Mouse (Mus musculus) heart, embryonic 14.5 days (tissue): Measurements from ENCODE around the gene Pdp2. TPM values are rescaled to one million over a fixed set of nuclear protein-coding genes. Genes with fewer than 3 reads are reported as not detected.

Source experiments
- ATAC-seq: fragments of 200-750 bp; cut with Nextera tagmentation; 2 replicates; pipeline ENCODE4 v1.8.0; 2017; ENCODE audit warnings: low read depth, moderate TSS enrichment; ENCODE audit not compliant: insufficient number of reproducible peaks, insufficient read depth, low FRiP score
- H3K27ac ChIP-seq, 2 experiments: fragments of 200-500 bp in 1 of 2; fragments of 300-500 bp in 1 of 2; sonication (generic) in 1 of 2; replicated peaks in 1 of 2; 2 replicates each; pipeline ENCODE4 v1.5.1; 2012 to 2014; ENCODE audit warnings: low read depth in 2 of 2, low read length in 2 of 2, control low read depth in 1 of 2, mild to moderate bottlenecking in 1 of 2, mixed read lengths in 1 of 2; ENCODE audit not compliant: control insufficient read depth in 1 of 2, insufficient read depth in 1 of 2
- H3K27me3 ChIP-seq: fragments of 300-500 bp; sonication (generic); 2 replicates; pipeline ENCODE4 v1.6.1; 2014; ENCODE audit warnings: mild to moderate bottlenecking, low read length, control low read depth; ENCODE audit not compliant: control insufficient read depth, insufficient read depth
- H3K36me3 ChIP-seq: fragments of 300-500 bp; sonication (generic); 2 replicates; pipeline ENCODE4 v1.6.1; 2014; ENCODE audit warnings: mild to moderate bottlenecking, control low read depth, low read length, mixed read lengths; ENCODE audit not compliant: control insufficient read depth, insufficient read depth
- H3K4me1 ChIP-seq, 2 experiments: fragments of 200-500 bp in 1 of 2; fragments of 300-500 bp in 1 of 2; sonication (generic) in 1 of 2; 2 replicates each; pipeline ENCODE4 v1.6.1; 2012 to 2014; ENCODE audit warnings: low read length in 2 of 2, control low read depth in 1 of 2, mixed read lengths in 1 of 2; ENCODE audit not compliant: control insufficient read depth in 2 of 2, insufficient read depth in 2 of 2
- H3K4me2 ChIP-seq: fragments of 300-500 bp; sonication (generic); 2 replicates; pipeline ENCODE4 v1.6.1; 2014; ENCODE audit warnings: mild to moderate bottlenecking, low read length
- H3K4me3 ChIP-seq, 2 experiments: fragments of 200-500 bp in 1 of 2; fragments of 300-500 bp in 1 of 2; sonication (generic) in 1 of 2; 2 replicates each; pipeline ENCODE4 v1.5.1; 2012 to 2014; ENCODE audit warnings: low read length in 2 of 2, mild to moderate bottlenecking in 2 of 2, control low read depth in 1 of 2, low read depth in 1 of 2, moderate library complexity in 1 of 2; ENCODE audit not compliant: control insufficient read depth in 1 of 2, insufficient read depth in 1 of 2
- H3K9ac ChIP-seq: fragments of 300-500 bp; sonication (generic); 2 replicates; pipeline ENCODE4 v1.6.1; 2014; ENCODE audit warnings: mild to moderate bottlenecking, low read length
- H3K9me3 ChIP-seq: fragments of 300-500 bp; sonication (generic); 2 replicates; pipeline ENCODE4 v1.6.1; 2016; ENCODE audit warnings: low read length, control low read depth; ENCODE audit not compliant: control insufficient read depth
- WGBS: fragments of 180-500 bp; shearing (Covaris S2); extraction: QIAGEN DNeasy Blood & Tissue Kit; methylation state at CpG from one replicate; pipeline ENCODE4 v1.1.7; 2014; 5-methylcytosine and 5-hydroxymethylcytosine counted together
- polyA plus RNA-seq: library from polyadenylated mRNA; unstranded; fragments of >200 nt; fragmentation: Nextera tagmentation; extraction: Ambion mirVana; gene quantifications from 2 replicates; pipeline ENCODE4 v1.2.1, GENCODE M21; 2014

Pdp2 gene
- polyA plus RNA-seq, 1 experiment from 2014 or later = 6.4 TPM

DNA sequence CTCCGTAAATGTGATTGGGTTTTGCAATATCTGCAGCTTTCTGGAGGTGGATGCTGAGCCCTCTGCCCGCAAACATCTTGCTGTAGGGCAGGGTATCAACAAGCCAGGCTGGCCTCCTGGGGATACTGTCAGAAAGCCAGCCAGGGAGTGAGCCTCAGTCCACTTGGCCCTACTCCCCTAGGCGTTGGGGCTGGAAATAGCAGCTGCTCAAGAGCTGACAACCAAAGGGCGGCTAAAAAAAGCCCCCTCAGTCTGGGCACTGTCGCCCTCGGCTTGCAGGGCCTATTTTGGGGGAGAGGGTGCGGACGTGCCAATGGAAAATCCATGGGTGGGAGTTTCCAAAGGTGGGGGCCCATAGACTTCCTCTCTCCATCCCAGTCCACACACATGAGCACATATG lies 18.0 kb downstream of the Pdp2 start:
- Histone ChIP-seq H3K9ac (peak overlapping the region; percentile 76), H3K4me1 (peaks cover 66 to 93% of the 10 kb centered on the region in 2 experiments), H3K9me3 (no peaks in the 10 kb centered on the region), H3K36me3 (no peaks in the 10 kb centered on the region), H3K4me3 (peak overlapping the region; percentile 37 to 50), H3K27ac (peak overlapping the region; percentile 96 to 99), H3K4me2 (peak overlapping the region; percentile 68), H3K27me3 (no peaks in the 10 kb centered on the region)
- WGBS = 19% methylated on average over 8 of the region's 8 CpGs
- peak; percentile 70 for ATAC-seq

DNA sequence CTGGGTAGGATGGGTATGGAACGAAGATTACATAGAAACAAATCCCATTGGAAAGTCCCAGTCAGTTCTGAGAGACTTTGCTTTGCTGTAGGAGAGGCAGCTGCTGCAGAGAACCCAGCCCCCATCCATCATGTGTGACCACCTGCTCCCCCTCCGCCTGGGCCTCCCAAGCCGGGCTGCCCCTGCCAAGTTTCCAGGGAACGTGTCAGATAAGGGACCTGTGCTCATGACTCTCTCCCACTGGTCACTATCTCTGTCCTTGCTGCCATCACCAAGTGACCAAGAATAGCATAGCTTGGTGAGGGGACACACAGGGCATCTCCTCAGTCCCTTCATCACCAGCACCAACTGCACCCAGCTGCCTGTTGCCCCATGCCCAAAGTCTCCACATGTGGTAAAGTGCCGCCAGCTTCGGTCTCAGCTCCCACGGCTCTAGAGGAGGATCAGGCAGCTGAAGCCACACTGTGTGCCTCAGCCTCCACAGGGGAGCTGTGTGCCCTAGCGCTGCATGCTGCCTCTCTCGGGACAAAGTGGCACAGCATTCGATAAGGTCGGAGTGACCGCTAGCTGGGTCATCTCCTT lies 19.0 kb downstream of the Pdp2 start:
- H3K9ac ChIP-seq = peak overlapping the region; percentile 73
- WGBS = 21% methylated on average over 12 of the region's 12 CpGs
- H3K27me3 ChIP-seq = no peaks in the 10 kb centered on the region
- H3K4me2 ChIP-seq = peak overlapping the region; percentile 68
- peak overlapping the region in 1 of 2 experiments; percentile 6; a peak in 1 of 4 replicates for H3K4me3 ChIP-seq
- H3K36me3 ChIP-seq = no peaks in the 10 kb centered on the region
- no peaks in the 10 kb centered on the region for H3K9me3 ChIP-seq
- peaks cover 67 to 84% of the 10 kb centered on the region in 2 experiments for H3K4me1 ChIP-seq
- ATAC-seq = peak; percentile 67
- peak overlapping the region; percentile 96 to 99 for H3K27ac ChIP-seq

DNA sequence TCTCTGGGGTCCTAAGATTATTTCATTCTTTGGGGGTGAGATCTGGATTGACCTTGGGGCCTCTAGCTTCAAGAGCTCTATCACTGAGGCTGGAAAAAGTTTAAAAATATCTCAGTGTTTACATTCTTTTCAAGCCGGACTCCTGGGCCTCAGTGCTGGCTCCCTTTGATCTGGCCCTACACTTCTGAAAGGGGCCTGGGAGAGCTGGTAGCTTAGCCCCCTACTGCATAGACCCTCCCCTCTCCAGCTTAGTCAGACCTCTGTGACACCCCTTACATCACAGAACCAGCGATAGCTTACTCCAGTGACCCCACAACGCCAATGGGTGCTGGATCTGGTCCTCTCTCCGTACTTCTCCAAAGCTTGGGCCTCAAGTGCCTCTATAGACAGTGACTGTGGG lies 20.4 kb downstream of the Pdp2 start:
- peaks cover 54 to 71% of the 10 kb centered on the region in 2 experiments for H3K4me1 ChIP-seq
- no peaks in the 10 kb centered on the region for H3K27me3 ChIP-seq
- no peaks in the 10 kb centered on the region for H3K36me3 ChIP-seq
- peak overlapping the region; percentile 13; the same call in 1 of the 2 replicates for H3K9ac ChIP-seq
- 21% methylated on average over 4 of the region's 4 CpGs for WGBS
- H3K4me2 ChIP-seq = peak overlapping the region; percentile 68
- H3K27ac ChIP-seq = peak overlapping the region; percentile 95 to 99
- no peak overlapping the region for H3K4me3 ChIP-seq
- ATAC-seq = peak; percentile 23; the same call in 1 of the 2 replicates
- no peaks in the 10 kb centered on the region for H3K9me3 ChIP-seq

DNA sequence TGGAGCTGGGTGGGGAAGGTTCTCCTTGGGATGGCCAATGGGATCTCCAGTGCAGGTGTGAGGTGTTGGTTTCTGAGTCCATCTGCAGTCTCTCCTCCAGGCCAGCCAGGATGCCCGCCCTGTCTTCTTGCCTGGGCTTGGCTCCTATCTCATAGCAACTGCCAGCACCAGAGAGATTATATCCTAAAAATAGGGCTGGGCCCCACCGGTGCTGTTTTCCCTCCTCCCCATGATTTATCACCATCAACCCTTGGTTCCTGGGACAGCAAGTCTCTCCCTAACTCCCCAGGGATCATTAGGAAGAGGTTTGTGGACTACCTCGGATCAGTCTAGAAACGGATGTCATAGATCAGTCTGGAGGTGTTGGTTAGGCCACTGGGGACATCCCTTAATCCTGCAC lies 21.9 kb downstream of the Pdp2 start:
- Histone ChIP-seq H3K4me3 (no peak overlapping the region), H3K4me2 (peak overlapping the region; percentile 41; the same call in 1 of the 2 replicates), H3K9me3 (no peaks in the 10 kb centered on the region), H3K9ac (no peak overlapping the region), H3K27me3 (no peaks in the 10 kb centered on the region), H3K36me3 (no peaks in the 10 kb centered on the region), H3K4me1 (peaks cover 43 to 56% of the 10 kb centered on the region in 2 experiments), H3K27ac (peak overlapping the region; percentile 95 to 99)
- 11% methylated on average over 4 of the region's 4 CpGs for WGBS
- no peak for ATAC-seq

DNA sequence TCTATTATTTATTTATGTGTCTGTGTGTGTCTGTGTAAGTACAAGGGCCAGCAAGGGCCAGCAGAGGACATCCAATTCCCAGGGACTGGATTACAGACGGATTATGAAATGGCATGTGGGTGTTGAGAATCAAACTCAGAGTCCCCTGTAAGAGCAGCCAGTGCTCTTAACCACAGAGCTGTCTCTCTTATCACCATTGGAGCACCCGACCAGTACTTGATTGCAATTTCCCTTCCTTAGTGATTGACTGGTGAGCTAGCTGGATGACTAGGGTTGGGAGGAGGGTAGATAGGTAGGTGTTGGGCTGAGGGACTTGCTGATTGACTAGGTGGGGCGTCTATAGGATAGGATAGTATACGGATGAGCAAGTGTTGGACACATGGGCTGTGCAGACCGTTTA lies 29.5 kb downstream of the Pdp2 start:
- H3K4me3 ChIP-seq = no peak overlapping the region
- no peak for ATAC-seq
- 61% methylated on average over 5 of the region's 5 CpGs for WGBS
- H3K4me1 ChIP-seq = peaks cover 4 to 13% of the 10 kb centered on the region in 2 experiments; a peak in 3 of 4 replicates
- H3K9ac ChIP-seq = no peak overlapping the region
- H3K27ac ChIP-seq = no peak overlapping the region
- H3K36me3 ChIP-seq = no peaks in the 10 kb centered on the region
- no peak overlapping the region for H3K4me2 ChIP-seq
- no peaks in the 10 kb centered on the region for H3K9me3 ChIP-seq
- H3K27me3 ChIP-seq = no peaks in the 10 kb centered on the region

DNA sequence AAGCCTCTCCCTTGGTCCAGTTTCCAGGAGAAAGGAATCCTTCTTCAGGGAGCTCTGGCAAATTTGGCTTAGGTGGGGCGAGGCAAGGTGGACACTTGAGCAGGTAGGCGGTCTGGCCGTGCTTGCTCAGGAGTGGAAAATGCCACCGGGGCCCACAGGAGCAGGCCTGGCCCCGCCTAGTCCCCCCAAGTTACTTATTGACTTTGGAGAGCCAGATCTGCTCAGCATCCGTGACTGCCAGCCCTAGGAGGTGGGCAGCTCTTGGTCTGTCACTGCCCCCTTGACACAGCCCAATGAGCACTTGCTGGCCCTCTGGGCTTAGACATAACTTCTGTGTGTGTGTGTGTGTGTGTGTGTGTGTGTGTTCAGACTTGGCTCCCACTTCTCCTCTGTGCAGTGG lies 32.9 kb downstream of the Pdp2 start, which contains the start of gene Cdh16:
Cdh16 (minus strand) TSS at position 236 of the 400 bp plus-strand sequence.
- H3K4me2 ChIP-seq = no peak within 1 kb of the TSS
- H3K27me3 ChIP-seq = no peaks in the 10 kb centered on the region
- peaks cover 16 to 32% of the 10 kb centered on the region in 2 experiments for H3K4me1 ChIP-seq
- H3K4me3 ChIP-seq = no peak within 1 kb of the TSS
- H3K36me3 ChIP-seq = peaks cover 19% of the 10 kb centered on the region
- no peaks in the 10 kb centered on the region for H3K9me3 ChIP-seq
- peak within 1 kb of the TSS; percentile 10 to 35; a peak in 2 of 4 replicates for H3K27ac ChIP-seq
- ATAC-seq = no peak
- WGBS = 78% methylated on average over 6 of the region's 6 CpGs
- peak within 1 kb of the TSS; percentile 34; the same call in 1 of the 2 replicates for H3K9ac ChIP-seq

DNA sequence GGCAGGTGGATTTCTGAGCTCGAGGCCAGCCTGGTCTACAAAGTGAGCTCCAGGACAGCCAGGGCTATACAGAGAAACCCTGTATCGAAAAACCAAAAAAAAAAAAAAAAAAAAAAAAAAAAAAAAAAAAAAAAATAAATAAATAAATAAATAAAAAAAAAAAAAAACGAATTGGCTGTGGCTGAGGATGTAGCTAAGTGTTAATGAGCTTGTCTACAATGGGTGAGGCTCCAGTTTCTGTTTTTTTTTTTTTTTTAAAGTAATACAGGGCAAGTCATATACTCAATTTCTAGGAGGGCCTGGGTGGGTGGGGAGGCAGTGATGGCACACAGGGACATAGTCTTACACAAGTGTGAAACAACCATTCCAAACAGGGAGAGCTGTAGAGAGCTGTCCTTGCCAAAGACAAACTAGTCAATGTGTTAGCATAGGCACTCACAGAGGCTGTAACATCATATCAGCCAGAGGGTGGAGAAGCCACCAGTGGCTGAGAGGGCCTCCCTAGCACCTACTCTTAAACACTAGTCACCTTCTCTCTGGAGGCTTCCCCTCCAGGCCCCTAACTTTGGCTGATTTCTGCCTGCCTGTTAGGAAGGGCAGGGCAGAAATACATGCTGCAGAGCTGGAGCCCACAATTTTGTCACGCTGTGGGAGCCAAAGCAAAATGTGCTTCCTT lies 36.0 kb downstream of the Pdp2 start:
- Histone ChIP-seq H3K4me1 (peaks cover 22 to 35% of the 10 kb centered on the region in 2 experiments), H3K9me3 (no peaks in the 10 kb centered on the region), H3K36me3 (peaks cover 26% of the 10 kb centered on the region), H3K4me2 (no peak overlapping the region; the same call in 1 of the 2 replicates), H3K27me3 (no peaks in the 10 kb centered on the region), H3K9ac (peak overlapping the region; percentile 95), H3K4me3 (no peak overlapping the region), H3K27ac (peak overlapping the region; percentile 72 to 93)
- WGBS = 67% methylated on average over 4 of the region's 4 CpGs
- no peak for ATAC-seq
